In genomic region chr1:177081957-177082645, GRCm38 (mm10) we compare ENCODE assay signal across 13 mouse cellular contexts.
DNase-seq lines count a peak whose midpoint lies in the region; ATAC-seq lines count a peak whose summit lies in the region.
"Had no signal": no experiment of that assay in that cellular context is flagged by ENCODE, and none has a peak within 500 bp of the region (broad histone marks: within the 10 kb centered on the region; RNA-seq: fewer than 3 reads in every experiment).

No protein-coding gene starts in this region.

- no peak overlapping the region for H3K4me3 ChIP-seq in forebrain, embryonic 12.5 days (replicated peaks)
- H3K4me3 ChIP-seq in forebrain, embryonic 13.5 days, result no peak overlapping the region
- no peak overlapping the region for H3K4me3 ChIP-seq in kidney, embryonic 16.5 days (ENCODE audit: low read length)
- no peak overlapping the region for H3K4me3 ChIP-seq in liver, embryonic 16.5 days (ENCODE audit: low read depth, low read length)
- H3K4me3 ChIP-seq: limb, embryonic 12.5 days had no signal

- H3K36me3 ChIP-seq in forebrain, embryonic 12.5 days (replicated peaks), result no peaks in the 10 kb centered on the region
- H3K36me3 ChIP-seq in forebrain, embryonic 13.5 days (ENCODE audit: poor library complexity, severe bottlenecking), result 0 out of 2 replicates have a peak, but pooled peaks cover 4% of the 10 kb centered on the region
- no peaks in the 10 kb centered on the region for H3K36me3 ChIP-seq in kidney, embryonic 16.5 days (ENCODE audit: insufficient read depth, low read length)
- H3K36me3 ChIP-seq in liver, embryonic 16.5 days (ENCODE audit: control insufficient read depth, insufficient read depth), result no peaks in the 10 kb centered on the region

- H3K9me3 ChIP-seq in forebrain, embryonic 12.5 days, result 0 out of 2 replicates have a peak, but pooled peaks cover 3% of the 10 kb centered on the region
- no peaks in the 10 kb centered on the region for H3K9me3 ChIP-seq in forebrain, embryonic 13.5 days (replicated peaks)
- H3K9me3 ChIP-seq in kidney, embryonic 16.5 days (ENCODE audit: low read length), result no peaks in the 10 kb centered on the region
- no peaks in the 10 kb centered on the region for H3K9me3 ChIP-seq in liver, embryonic 16.5 days (replicated peaks; ENCODE audit: control insufficient read depth, low read length)
- H3K9me3 ChIP-seq: limb, embryonic 12.5 days had no signal

- WGBS in forebrain, embryonic 12.5 days, result 86% methylated on average over 1 of the region's 1 CpGs
- WGBS in forebrain, embryonic 13.5 days, result 87% methylated on average over 1 of the region's 1 CpGs
- 92% methylated on average over 1 of the region's 1 CpGs for WGBS in kidney, embryonic 16.5 days
- 58% methylated on average over 1 of the region's 1 CpGs for WGBS in liver, embryonic 16.5 days (ENCODE audit: insufficient replicate concordance)

- no peak for DNase-seq in kidney, postnatal 36 days
- peak; percentile 16 for DNase-seq in brain, adult 2 months (ENCODE audit: low read depth, low spot score)
- no peak for DNase-seq in ovary, postnatal 10 days (ENCODE audit: low spot score)
- no peak for DNase-seq in embryo, embryonic 9.5 days (ENCODE audit: extremely low spot score)
- DNase-seq: adrenal gland, adult 8-10 months; B cell, adult 2 months; kidney, postnatal 4 days had no signal

- no peak overlapping the region for H3K27ac ChIP-seq in forebrain, embryonic 12.5 days
- no peak overlapping the region for H3K27ac ChIP-seq in forebrain, embryonic 13.5 days
- no peak overlapping the region for H3K27ac ChIP-seq in kidney, embryonic 16.5 days (ENCODE audit: low read length)
- H3K27ac ChIP-seq in liver, embryonic 16.5 days (ENCODE audit: low read length), result no peak overlapping the region
- H3K27ac ChIP-seq: limb, embryonic 12.5 days had no signal

- H3K27me3 ChIP-seq in forebrain, embryonic 12.5 days, result no peaks in the 10 kb centered on the region
- H3K27me3 ChIP-seq in forebrain, embryonic 13.5 days, result no peaks in the 10 kb centered on the region
- H3K27me3 ChIP-seq in kidney, embryonic 16.5 days (ENCODE audit: insufficient read depth, low read length), result no peaks in the 10 kb centered on the region
- no peaks in the 10 kb centered on the region for H3K27me3 ChIP-seq in liver, embryonic 16.5 days (ENCODE audit: control insufficient read depth, insufficient read depth, low read depth, low read length)
- H3K27me3 ChIP-seq: limb, embryonic 12.5 days had no signal

- H3K4me2 ChIP-seq in forebrain, embryonic 12.5 days, result no peak overlapping the region
- H3K4me2 ChIP-seq in forebrain, embryonic 13.5 days, result no peak overlapping the region
- no peak overlapping the region for H3K4me2 ChIP-seq in kidney, embryonic 16.5 days (replicated peaks; ENCODE audit: low read depth, low read length)
- H3K4me2 ChIP-seq in liver, embryonic 16.5 days (ENCODE audit: low read depth, low read length), result no peak overlapping the region
- H3K4me2 ChIP-seq: limb, embryonic 12.5 days had no signal

- ATAC-seq in forebrain, embryonic 12.5 days (ENCODE audit: low FRiP score), result 0 out of 2 replicates have a peak, but pooled peaks have one; percentile 41
- no peak for ATAC-seq in forebrain, embryonic 13.5 days
- ATAC-seq in kidney, embryonic 16.5 days (ENCODE audit: low FRiP score, low TSS enrichment), result peak; percentile 35; the same call in 1 of the 2 replicates
- ATAC-seq in liver, embryonic 16.5 days (ENCODE audit: low read depth), result peak; percentile 74
- ATAC-seq: lung, postnatal 0 days had no signal

- no peak overlapping the region for H3K9ac ChIP-seq in forebrain, embryonic 12.5 days
- no peak overlapping the region for H3K9ac ChIP-seq in forebrain, embryonic 13.5 days
- H3K9ac ChIP-seq in kidney, embryonic 16.5 days (replicated peaks; ENCODE audit: low read length), result no peak overlapping the region
- no peak overlapping the region for H3K9ac ChIP-seq in liver, embryonic 16.5 days (ENCODE audit: low read depth, low read length)
- H3K9ac ChIP-seq: limb, embryonic 12.5 days had no signal

- no peaks in the 10 kb centered on the region for H3K4me1 ChIP-seq in forebrain, embryonic 12.5 days
- H3K4me1 ChIP-seq in forebrain, embryonic 13.5 days, result no peaks in the 10 kb centered on the region
- no peaks in the 10 kb centered on the region for H3K4me1 ChIP-seq in kidney, embryonic 16.5 days (ENCODE audit: insufficient read depth, low read length)
- H3K4me1 ChIP-seq in liver, embryonic 16.5 days (ENCODE audit: control insufficient read depth, low read depth, low read length), result peaks cover 3% of the 10 kb centered on the region; the same call in 1 of the 2 replicates
- H3K4me1 ChIP-seq: limb, embryonic 12.5 days had no signal
